Mouse (Mus musculus) heart, adult 2 months (tissue): ENCODE measurements around the gene Sp8.

Experiments used
- CTCF ChIP-seq: fragments of 200-600 bp; IDR thresholded peaks from 2 replicates; pipeline ENCODE4 v1.8.1; 2022; ENCODE audit warnings: antibody characterized with exemption, mild to moderate bottlenecking, moderate library complexity
- EP300 ChIP-seq: fragments of 200-500 bp; IDR thresholded peaks from 2 replicates; pipeline ENCODE4 v1.6.1; 2011; ENCODE audit warnings: low read depth, low read length, control low read depth; ENCODE audit not compliant: insufficient read depth
- POLR2A ChIP-seq: fragments of 200-500 bp; IDR thresholded peaks from 2 replicates; pipeline ENCODE4 v1.6.1; 2011; ENCODE audit warnings: mild to moderate bottlenecking, low read depth, low read length, control low read depth; ENCODE audit not compliant: insufficient read depth

DNA sequence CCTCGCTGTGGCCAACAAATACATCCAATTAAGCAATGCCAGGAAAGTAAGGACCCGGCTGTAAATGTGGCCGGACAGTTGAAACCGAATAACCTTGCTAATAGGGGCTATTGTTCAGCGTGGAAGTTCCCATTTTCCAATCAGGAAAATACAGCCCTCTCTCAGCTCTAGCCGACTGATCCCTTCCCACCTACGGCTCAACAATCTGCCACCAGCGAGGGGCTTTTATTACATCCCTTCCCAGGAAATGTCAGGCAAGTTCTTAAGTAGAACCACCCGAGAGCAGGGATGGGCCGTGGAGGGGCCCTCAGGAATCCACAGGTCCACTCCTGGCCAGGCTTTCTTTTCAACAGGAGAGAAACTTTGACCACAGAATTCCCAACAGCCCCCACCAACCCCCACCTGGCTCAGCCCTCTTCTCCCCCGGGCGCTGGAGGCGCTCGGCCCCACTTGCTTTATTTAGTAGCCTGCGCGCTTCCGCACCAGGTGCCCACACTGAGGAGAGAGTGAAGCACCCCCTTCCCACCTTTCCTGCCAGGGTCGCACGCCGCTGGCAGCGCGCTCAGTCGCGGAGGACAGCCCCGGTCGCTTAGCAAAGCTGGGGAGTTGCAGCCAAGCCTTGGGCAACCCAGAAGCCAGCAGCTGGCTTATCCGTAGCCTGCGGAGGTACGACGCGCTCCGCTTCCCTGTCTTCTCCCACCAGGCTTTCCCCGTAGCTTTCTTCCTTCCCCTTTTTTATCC is 3.3 kb upstream of the Sp8 start:
- TF ChIP-seq CTCF = no peak
- no peak for TF ChIP-seq POLR2A
- no peak for TF ChIP-seq EP300
